Mouse (Mus musculus) erythroblast, adult 5-6 weeks (primary cell): ENCODE results near the gene Fam160a2. TPM values are rescaled to one million over a fixed set of nuclear protein-coding genes. Genes with fewer than 3 reads are reported as not detected.
A peak's percentile ranks its signal among the peaks of the same experiment; 100 is the strongest.

Experiments
- ATAC-seq: replicated peaks from 2 replicates; pipeline ENCODE4 v1.8.0; 2016; ENCODE audit warnings: moderate number of reproducible peaks, mild to moderate bottlenecking, moderate TSS enrichment, inconsistent platforms; ENCODE audit not compliant: poor library complexity, low FRiP score, severe bottlenecking
- total RNA-seq, 2 experiments: library from RNA; stranded (forward) in 1 of 2; stranded (reverse) in 1 of 2; fragments of 150-400 nt in 1 of 2; fragments of 200-764, 138-1000 nt in 1 of 2; gene quantifications; 2 replicates each; pipeline versions ENCODE4 v1.2.3 to v1.2.4; 2015 to 2017; ENCODE audit warnings: low replicate concordance in 2 of 2

Fam160a2 gene
- 15.3 and 23.4 TPM in 2 replicates for total RNA-seq (2015; ENCODE audit: low replicate concordance)
- total RNA-seq (2017; ENCODE audit: low replicate concordance): 7.8 and 9.8 TPM in 2 replicates

DNA sequence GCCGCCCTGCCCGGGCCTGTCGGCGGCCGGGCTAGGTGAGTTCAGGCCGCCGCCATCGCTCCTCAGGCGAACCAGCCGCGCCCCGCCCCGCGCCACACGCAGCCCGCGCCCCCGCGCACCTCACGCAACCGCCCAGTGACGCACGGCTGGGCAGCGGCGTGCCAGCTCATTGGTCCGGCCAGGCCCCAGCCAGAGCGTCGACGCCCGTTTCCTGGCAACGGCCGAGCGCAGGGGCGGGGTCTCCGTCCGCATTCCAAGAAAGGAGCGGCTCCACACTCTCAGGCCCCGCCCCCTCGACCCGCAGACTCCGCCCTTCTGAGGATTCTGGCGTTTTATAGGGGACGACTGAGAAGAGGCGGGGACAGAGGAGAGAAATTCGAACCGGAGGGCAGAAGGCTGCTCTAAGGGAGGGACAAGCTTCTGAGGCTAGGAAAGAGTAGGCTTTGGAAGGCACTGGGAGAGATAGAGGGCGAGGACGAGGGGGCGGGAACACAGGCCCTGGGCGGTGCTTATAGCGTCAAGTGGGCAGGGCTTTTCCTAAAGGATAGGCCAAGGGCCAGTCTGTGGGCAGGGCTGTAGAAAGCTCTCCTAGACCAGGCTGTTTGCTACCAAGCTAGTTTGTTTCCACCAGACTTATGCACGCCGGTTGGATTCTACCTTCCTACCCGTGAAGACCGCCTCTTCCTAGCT, at the start of gene Fam160a2:
TSS of gene Fam160a2 (minus strand) at position 120 of the 690 bp plus-strand sequence.
- ATAC-seq: peak; percentile 95

DNA sequence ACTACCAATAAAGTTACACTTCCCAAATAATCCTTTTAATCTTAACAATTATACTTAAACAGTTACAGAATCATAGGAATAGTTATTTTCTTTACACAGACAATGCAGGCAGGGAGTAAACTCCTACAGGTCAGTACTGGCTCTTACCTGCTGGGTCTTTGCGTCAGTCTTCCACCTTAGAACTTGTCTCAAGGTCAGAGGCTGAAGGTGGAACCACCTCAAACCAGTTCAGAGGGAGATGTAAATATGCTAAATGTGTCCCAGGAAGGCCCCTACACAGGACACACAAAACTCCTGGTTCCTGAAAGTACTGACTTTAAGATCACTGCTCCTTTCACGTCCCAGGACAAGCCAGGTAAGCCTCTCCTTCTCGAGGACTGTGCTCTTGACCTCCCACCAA, 45.2 kb upstream of the Fam160a2 start:
- no peak for ATAC-seq

DNA sequence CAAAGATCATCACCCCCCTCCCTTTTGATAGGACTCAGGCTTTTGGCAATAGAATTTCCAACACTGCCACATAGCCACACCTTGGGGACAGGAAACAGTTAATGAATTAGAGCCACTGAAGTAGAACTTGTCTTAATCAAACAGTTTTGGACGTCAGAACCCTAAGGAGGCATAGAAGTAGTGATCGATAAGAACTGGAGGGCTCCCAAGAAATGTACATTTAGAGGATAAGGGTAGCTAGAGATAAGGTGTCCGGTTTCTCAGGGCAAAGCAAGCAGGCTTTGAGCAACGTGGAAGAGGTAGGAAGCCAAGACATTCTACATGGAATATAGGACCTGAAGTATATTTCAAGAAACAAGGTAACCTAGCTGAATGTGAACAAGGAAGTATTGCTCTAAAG, 41.6 kb upstream of the Fam160a2 start:
- ATAC-seq: no peak

DNA sequence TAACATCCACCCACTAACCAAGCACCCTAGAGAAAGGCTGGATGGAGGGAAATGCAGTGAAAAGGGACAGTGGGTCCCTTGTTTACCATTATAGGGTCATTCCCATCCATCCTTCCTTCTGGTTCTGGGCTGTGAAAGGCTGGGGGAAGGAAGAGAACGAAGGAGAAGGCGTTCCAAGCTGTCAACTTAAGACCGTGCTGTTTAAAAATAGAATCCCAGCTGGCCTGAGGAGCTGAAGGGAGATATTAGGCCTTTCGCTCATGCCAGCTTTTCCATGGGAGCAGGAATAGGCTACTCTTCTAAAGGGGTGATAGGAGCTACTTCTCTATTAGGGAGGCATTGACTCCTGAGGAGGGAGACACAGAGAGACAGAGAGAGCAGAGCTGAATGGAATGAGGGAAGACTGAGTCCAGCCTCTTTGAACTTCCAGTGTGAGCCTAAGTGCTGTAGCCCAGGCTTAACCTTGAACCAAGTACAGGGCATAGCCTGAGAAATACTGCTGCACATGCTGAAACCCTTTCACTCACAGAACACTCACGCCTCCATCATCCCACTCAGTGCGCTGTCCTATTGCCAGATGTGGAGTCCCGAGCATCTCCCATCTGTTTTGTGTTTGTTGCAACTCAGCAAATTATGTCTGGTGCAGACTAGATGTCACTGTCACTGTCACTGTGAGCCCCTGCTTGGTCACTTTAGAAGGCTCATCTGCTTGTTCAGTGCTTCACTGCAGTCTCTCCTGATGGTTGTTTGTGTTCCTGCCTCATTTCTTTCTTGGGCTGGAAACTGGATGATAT, 38.3 kb upstream of the Fam160a2 start:
- no peak for ATAC-seq

DNA sequence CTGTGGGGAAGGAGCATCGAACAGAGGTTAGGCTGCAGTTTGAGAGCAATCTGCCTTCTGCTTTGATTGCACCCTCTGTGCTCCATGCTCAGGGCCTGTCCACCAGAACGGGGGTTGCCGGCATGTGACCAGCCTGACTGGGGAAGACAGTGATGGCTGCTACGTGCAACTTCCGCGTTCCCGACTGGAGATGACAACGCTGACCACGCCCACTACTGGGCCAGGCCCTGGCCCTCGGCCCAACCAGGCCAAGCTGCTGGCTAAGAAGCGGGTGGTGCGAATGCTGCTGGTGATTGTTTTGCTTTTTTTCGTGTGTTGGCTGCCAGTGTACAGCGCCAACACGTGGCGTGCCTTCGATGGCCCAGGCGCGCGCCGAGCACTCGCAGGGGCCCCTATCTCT, 34.9 kb upstream of the Fam160a2 start:
- ATAC-seq: no peak

DNA sequence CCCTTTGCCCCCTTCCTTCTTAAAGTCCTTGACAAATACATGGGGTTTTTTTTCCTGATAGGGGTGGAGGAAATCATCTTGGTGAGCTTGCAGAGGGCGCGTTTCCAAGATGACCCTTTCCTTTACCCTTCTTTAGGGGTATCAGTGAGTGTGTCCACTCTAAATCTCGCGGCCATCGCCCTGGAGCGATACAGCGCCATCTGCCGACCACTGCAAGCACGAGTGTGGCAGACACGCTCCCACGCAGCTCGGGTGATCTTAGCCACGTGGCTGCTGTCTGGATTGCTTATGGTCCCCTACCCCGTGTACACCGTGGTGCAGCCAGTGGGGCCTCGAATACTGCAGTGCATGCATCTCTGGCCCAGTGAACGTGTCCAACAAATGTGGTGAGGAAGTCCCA, 34.0 kb upstream of the Fam160a2 start:
- ATAC-seq: no peak

DNA sequence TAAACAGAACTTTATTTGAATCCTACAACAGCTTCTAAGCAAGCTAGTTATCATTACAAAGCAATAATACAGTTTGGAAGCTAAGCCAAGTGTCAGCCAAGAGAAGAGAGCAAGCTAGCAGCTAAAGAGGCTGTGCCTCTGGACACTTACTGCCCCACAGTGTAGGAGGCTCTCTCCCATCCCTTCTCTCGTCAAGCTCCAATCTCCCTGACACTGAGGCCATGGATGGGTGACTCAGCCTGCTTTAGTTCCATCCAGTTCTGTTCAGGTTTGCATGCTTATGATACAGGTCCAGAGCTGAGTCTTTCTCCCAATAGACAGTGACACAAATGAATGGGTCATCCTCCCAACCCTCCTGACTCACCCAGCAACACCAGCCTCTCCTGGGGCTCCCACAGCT, 32.2 kb upstream of the Fam160a2 start:
- ATAC-seq: no peak

DNA sequence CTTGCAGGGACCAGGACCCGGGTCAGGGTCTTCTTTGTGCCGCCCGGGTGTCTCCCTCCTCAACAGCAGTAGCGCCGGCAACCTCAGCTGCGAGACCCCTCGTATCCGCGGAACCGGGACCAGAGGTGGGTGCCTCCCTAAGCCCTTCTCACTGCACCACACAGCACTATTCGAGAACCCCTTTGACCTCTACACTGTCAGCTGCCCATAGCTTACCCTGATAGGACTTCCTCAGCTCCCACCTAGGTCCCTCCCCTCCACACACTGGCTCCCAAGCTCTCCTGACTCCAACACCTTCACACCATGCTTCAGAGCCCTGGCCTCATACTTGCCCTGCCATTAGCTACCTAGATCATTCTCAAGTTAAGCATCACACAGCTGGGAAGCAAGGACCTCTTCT, 26.2 kb upstream of the Fam160a2 start:
- ATAC-seq: no peak

DNA sequence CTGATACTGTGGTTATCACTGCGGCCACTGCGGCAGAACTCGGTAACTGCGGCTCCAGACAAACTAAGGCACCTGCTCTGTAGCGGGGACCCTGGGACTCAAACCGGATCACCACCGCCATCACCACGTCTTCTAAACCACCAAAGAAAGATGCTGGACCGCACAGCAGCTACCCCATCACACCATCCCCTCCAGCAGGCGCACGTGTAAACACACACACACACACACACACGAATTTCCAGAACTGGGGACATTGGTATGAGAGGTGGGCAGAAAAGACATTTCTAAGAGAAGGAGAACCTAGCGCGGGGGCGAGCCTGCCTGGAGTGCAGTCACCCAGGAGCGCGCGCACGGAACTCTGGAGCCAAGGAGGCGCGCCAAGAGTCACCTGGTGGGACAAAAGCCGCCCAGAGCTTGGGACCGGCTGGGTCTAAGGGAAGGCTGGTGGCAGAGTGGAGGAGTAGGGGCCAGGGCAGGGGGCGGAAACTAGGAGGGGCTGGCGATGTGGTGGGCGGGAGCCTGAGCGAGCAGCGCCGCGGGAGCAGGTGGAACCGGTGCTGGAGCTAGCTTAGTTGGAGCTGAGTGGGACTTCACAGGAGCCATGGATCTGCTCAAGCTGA, 25.7 kb upstream of the Fam160a2 start, which contains the start of gene Cckbr:
TSS of gene Cckbr (plus strand) at position 308 of the 620 bp plus-strand sequence.
- ATAC-seq: no peak

DNA sequence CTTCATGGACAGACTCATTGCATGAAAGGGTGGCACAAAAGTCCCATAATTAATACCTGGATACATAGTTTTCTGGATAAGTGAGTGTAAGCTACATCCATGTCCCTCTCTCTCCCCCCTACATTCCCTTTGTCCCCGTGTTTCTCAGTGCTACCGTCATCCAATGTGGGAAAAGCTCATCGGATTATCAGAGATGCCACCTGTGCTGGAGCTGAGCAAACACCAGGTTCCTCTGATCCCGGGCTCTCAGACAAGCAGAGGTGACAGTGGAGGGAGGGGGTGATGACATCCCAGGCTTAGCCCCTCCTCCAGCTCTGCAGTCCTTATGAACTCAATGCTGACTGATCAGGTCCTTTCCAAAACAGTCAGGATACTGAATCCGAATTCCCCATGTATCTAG, 24.5 kb upstream of the Fam160a2 start:
- no peak for ATAC-seq

DNA sequence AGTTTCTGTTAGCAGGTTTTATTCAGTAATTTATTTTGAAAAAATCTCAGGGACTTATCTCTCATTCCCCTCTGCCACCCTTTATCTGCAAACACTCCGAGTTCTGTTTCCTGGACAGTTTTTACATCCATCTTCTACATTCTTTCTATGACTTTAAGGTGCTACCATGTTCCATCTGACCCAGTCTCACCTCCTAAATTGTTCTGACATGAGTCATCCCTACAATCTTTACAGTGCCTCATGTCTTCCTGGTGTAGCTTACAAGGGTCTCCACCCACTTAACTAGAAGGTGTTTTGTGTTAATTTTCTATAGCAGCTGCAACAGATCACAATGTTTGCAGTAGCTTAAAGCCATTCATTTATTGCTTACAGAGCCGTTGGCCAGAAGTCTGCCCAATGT, 21.0 kb upstream of the Fam160a2 start:
- no peak for ATAC-seq

DNA sequence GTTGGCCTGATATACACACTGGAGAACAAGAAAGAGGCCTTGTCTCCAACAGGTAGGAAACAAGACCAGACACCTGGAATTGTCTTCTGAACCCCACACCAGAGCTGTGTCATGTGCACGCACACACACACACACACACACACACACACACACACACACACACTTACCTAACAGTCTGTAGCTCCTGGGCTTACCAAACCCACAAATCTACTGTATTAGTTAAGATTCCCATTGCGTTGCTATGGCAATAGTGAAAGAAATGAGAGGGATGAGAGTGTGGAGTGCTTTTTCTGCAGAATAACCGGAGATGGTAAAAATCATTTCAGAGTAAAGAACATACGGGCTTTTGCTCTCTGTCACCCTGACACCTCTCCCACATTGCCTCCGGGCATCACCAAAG, 18.3 kb upstream of the Fam160a2 start:
- no peak for ATAC-seq

DNA sequence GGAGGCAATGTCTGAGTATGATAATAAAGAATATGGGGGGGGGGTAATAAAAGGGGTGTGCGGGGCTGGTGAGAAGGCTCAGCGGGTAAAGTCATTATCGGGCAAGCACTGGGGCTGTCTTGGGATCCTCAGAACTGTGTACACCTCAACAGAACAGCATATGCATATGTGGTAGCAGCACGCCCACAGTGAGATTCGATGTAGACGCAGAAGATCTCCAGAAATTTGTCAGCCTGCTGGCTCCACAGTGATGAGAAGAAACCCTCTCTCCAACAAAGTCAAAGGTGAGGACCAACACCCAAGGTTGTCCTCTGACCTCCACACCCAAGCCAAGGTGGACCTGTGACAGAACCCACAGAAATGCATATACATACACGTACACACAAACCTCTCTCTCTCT, 16.7 kb upstream of the Fam160a2 start:
- no peak for ATAC-seq

DNA sequence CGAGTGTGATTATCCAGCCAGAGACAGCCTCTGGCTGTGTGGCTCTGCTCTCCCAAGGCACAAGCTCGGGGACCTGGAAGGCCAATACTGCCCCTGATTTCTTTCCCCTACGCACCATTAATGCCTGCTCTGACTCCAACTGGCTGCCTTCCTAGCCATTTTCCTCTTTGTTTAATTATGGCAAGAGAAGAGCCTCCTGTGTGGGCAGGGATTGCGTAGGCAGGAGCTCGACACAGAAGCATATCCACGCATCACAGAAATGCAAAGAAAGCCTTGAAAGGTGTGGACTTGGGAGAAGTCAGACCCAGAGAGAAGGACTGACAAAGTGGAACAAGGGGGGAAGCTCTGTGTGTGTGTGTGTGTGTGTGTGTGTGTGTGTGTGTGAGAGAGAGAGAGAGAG, 14.5 kb upstream of the Fam160a2 start:
- no peak for ATAC-seq

DNA sequence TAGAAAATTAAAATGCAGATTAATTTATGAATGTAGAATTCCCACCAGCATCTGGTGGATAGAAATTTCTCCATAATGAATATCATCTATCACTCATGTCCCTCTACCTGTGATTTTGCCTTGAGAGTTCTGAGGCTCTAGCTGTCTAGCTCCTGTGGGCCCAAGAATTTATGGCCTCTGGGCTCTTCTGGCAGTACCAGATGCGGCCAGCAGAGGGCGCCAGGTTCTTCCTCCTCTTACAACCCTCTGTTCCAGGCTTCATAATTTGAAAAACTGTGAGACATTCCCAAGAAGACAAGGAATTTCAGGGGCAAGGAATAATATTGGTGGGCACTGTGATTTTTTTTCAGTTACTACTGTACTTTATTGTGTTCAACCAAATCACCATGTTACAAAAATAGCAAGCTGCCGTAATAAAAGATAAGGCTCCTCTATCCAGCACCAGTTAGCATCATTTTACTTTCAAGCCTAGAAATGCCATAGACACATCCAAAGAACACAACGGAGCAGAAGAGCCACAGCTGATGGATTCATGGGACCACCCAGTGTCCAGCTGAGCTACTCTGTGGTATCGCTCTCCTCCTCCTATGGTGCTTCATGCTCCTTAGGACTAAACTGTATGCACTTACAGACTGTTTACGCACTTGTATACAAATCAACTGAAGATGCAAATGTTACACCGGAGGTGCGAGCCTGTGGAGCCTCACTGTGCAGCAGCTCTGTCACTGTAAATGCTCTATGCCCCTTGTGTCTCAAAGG, 12.2 kb upstream of the Fam160a2 start:
- ATAC-seq: peak; percentile 77

DNA sequence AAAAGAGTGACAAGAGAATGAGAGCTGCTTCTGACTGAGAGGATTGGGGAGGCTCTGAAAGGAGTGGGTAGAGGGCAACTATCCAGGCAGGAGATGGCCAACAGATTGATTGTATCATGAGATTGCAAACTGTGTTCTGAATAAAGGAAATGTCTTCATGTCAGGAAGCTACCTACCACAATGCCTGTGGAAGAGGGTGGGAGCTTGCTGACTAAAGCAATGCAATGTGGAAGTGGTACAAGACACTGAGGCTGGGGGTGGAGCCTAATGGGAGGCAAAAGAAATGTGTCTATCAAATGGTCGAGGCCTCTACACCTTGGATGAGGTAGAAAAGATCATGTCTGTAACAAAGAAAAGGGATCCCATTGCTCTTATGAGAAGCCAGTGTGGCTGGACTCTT, 6.5 kb upstream of the Fam160a2 start:
- ATAC-seq: no peak

DNA sequence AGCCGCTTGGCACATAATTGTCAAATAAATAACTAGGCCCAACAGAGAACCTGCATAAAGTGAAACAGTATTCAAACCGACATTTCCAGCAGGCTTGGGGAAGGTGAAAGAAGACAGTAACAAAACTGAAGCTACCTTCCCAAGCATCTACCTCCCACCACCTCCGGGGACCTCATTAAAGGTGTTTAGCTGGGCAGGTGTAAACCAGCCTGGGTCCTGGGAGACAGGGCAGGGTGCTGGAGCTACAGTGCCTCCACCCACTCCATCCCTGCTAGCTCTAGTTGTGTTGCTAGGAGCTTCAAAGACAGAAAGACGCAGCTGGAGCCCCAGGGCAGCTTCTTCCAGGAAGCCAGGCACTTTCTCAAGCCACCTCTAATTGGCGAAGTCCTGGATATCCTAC, 4.4 kb upstream of the Fam160a2 start, which contains the start of gene Cnga4:
TSS of gene Cnga4 (plus strand) at position 301 of the 400 bp plus-strand sequence.
- no peak for ATAC-seq

DNA sequence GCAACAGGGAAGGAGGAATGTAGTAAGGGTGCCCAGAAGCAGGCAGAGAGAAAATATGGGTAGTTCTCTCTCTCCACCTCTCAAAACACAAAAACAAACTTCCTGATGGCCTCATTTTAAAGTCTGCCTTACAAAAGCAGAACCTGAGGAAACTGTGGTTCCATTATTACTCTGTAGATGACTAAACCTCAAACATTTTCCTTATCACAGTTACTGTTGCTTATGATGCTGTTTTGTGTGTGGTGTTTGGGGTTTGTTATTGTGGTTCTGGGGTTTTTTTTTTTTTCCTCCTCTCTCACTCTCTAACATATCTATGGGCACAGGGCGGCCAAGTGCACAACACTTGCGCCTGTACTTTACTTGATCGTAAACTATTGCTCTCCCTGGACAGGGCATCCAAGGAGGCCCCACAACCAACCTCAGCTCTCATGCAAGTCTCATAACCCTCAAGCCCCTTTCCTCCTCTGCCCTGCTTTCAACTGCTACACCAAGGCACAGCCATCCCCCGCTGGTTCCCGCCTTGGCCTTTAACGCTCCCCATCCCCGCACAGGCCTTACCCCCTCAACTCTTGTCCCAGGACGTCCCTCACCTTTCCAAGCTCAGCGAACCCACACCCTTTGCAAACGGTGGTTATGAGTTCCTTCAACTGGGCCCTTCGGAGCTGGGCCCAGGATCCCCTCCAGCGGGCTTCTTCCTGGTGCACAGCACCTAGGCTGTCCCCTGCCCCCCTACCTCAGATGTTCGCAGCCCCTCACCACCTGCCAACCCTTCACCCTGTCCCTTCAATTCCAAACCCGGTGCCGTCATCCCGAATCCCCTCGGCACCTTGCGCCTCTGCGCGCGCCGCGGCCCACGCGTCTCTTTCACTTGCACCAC, 558 bp downstream of the Fam160a2 start:
- no peak for ATAC-seq

DNA sequence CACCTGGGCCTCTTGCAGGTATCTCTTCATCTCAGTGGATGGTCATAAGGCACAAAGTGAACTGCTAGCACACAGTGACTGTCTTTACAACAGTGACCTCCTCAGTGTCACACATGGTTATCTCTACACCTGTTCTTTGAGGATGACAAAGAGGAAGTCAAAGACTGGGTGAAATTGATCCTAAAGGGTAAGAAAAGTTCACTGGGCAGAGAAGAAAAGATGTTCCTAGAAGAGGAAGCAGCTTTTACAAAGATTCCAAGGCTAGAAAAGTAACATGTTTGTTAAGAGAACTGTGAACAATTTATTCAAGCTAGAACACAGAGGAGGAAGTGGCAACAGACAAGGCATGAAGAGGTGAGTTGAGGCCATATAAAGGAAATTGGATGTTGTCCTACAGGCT, 3.7 kb downstream of the Fam160a2 start:
- ATAC-seq: no peak
